Mouse (Mus musculus): Measurements from ENCODE around the gene Gm47959. TPM values are rescaled to one million over a fixed set of nuclear protein-coding genes. Genes with fewer than 3 reads are reported as not detected.

The Gm47959 gene
- polyA plus RNA-seq, 1 experiment from 2014 or later: not detected

DNA sequence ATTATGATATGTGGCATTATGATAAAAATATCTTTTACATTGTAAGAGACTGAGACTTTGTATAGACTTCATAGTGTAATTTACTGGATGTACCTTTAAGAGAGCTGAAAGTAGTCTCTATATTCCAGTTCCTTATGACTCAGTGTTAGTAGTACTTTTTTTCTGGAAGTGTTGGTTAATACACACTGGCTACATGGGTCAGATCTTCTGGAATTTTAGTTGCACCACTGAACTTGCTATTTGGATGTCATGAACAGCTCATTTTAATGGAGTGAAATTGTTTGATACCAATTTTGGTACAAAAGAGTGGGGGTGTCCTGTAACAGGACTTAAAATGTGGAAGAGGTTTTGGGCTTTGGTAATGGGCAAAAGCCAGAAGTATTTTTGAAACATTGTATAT lies 22.5 kb upstream of the Gm47959 start:
- DNase-seq (ENCODE audit: low spot score) (no peak), ATAC-seq (ENCODE audit: low FRiP score) (no peak)
- H3K27me3 ChIP-seq (ENCODE audit: control insufficient read depth, insufficient read depth, low read length): no peaks in the 10 kb centered on the region
- no peak overlapping the region for H3K4me3 ChIP-seq (ENCODE audit: low read depth, low read length)
- H3K9ac ChIP-seq (ENCODE audit: low read depth, low read length): no peak overlapping the region
- H3K9me3 ChIP-seq (ENCODE audit: control insufficient read depth, low read length): no peaks in the 10 kb centered on the region
- no peaks in the 10 kb centered on the region for H3K36me3 ChIP-seq (ENCODE audit: control insufficient read depth, insufficient read depth, low read length)
- no peak overlapping the region for H3K4me2 ChIP-seq (replicated peaks; ENCODE audit: low read depth, low read length)
- no peaks in the 10 kb centered on the region for H3K4me1 ChIP-seq (replicated peaks; ENCODE audit: control insufficient read depth, insufficient read depth, low read length)
- no peak overlapping the region for H3K27ac ChIP-seq (ENCODE audit: low read depth, low read length)

DNA sequence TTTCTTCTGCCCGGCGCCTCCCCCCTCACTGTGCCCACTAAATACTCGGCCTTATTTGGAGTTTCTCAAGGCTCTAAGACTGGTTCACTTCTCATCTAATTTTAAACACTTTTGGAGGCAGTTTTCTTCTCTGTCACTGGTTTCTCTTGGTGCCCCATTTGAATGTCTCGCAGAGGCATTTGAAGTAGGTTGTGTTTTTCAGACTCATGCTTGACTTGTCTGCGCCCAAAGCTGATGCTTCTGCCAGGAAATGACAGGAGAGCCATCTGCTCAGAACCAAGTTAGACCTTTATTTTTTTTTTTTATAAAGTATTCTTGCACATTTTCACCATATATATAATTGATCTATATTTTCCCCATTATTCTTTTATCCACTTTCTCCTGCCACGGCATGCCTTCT lies 13.6 kb upstream of the Gm47959 start:
- 91% methylated on average over 6 of the region's 6 CpGs for WGBS
- Histone ChIP-seq H3K9me3 (ENCODE audit: control insufficient read depth, low read length) (no peaks in the 10 kb centered on the region), H3K27ac (ENCODE audit: low read depth, low read length) (no peak overlapping the region), H3K36me3 (ENCODE audit: control insufficient read depth, insufficient read depth, low read length) (no peaks in the 10 kb centered on the region), H3K4me1 (replicated peaks; ENCODE audit: control insufficient read depth, insufficient read depth, low read length) (no peaks in the 10 kb centered on the region), H3K4me3 (ENCODE audit: low read depth, low read length) (no peak overlapping the region), H3K4me2 (replicated peaks; ENCODE audit: low read depth, low read length) (no peak overlapping the region), H3K27me3 (ENCODE audit: control insufficient read depth, insufficient read depth, low read length) (no peaks in the 10 kb centered on the region), H3K9ac (ENCODE audit: low read depth, low read length) (no peak overlapping the region)
- ATAC-seq (ENCODE audit: low FRiP score) (no peak), DNase-seq (ENCODE audit: low spot score) (no peak)

DNA sequence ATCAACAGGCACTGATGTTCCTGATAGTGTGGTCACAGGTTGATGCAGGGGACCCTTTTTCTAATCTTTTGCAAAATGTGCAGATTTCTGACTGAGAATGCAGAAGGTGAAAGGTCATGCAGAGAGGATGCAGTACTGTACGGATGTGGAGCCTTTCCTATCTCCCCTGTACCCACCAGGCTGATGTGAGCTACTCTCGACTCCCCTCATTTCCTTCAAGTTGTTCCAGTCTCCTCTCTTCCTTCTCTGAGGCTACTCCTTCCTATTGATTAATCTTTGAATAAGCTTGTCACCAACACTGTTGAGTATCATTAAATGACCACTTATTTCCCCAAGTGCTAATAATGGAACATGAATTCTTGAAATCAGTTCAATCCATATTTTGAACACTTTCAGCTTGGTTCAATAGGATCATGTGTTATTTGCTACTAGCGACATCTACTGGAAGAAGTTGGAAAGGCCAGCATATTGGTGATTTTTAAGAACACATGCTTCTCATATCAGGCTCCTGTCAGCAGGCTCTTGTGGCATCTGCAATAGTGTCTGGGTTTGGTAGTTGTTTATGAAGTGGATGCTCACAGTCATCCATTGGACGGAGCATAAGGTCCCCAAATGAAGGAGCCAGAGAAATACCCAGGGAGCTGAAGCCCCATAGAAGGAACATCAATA lies 12.7 kb upstream of the Gm47959 start:
- Histone ChIP-seq H3K9ac (ENCODE audit: low read depth, low read length) (no peak overlapping the region), H3K9me3 (ENCODE audit: control insufficient read depth, low read length) (no peaks in the 10 kb centered on the region), H3K4me3 (ENCODE audit: low read depth, low read length) (no peak overlapping the region), H3K36me3 (ENCODE audit: control insufficient read depth, insufficient read depth, low read length) (no peaks in the 10 kb centered on the region), H3K4me1 (replicated peaks; ENCODE audit: control insufficient read depth, insufficient read depth, low read length) (no peaks in the 10 kb centered on the region), H3K27me3 (ENCODE audit: control insufficient read depth, insufficient read depth, low read length) (no peaks in the 10 kb centered on the region), H3K27ac (ENCODE audit: low read depth, low read length) (no peak overlapping the region), H3K4me2 (replicated peaks; ENCODE audit: low read depth, low read length) (no peak overlapping the region)
- peak; percentile 79 for DNase-seq (ENCODE audit: low spot score)
- WGBS: 31% methylated on average over 4 of the region's 4 CpGs
- ATAC-seq (ENCODE audit: low FRiP score): peak; percentile 43; the same call in 1 of the 2 replicates

DNA sequence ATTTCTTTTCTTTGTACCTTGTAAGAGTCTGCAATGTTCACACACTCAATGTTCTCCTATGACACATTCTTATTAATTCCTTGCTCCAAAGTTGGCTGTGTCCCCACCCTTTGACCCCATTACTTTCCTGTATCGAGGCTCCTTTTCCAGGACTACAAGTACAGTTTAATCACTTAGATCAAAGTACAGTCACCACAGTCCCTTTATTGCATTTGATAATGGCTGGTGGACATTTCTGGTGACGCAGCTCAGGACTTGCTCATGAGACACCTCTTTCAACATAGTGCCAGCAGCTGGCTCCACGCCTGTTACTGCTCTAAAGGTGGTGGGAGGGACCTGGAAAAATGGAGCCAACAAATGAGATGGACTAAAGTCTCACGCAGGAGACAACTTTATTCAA lies 9.3 kb upstream of the Gm47959 start:
- H3K4me2 ChIP-seq (replicated peaks; ENCODE audit: low read depth, low read length): no peak overlapping the region
- H3K9ac ChIP-seq (ENCODE audit: low read depth, low read length): no peak overlapping the region
- 79% methylated on average over 4 of the region's 4 CpGs for WGBS
- H3K27me3 ChIP-seq (ENCODE audit: control insufficient read depth, insufficient read depth, low read length): no peaks in the 10 kb centered on the region
- H3K36me3 ChIP-seq (ENCODE audit: control insufficient read depth, insufficient read depth, low read length): no peaks in the 10 kb centered on the region
- DNase-seq (ENCODE audit: low spot score): no peak
- ATAC-seq (ENCODE audit: low FRiP score): no peak
- H3K4me3 ChIP-seq (ENCODE audit: low read depth, low read length): no peak overlapping the region
- H3K27ac ChIP-seq (ENCODE audit: low read depth, low read length): no peak overlapping the region
- H3K4me1 ChIP-seq (replicated peaks; ENCODE audit: control insufficient read depth, insufficient read depth, low read length): no peaks in the 10 kb centered on the region
- H3K9me3 ChIP-seq (ENCODE audit: control insufficient read depth, low read length): no peaks in the 10 kb centered on the region

DNA sequence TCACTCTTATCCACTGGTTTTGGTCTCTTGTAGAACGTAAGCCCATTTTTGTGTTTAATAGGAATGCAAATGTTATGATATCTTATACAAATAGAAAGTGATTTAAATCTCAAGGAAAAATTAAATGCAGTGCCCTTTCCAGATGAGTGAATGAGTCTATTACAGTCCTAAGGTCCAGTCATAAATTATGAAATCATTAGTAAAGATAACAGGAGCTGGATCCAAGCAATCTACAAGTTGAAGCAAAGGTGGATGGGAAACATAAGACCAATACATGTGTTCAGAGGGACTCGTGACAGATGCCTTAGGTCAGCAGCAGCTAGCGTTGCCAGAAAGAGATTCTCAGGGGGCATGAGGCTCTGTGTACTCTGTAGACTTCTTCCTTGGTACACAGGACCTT lies 8.8 kb upstream of the Gm47959 start:
- H3K9me3 ChIP-seq (ENCODE audit: control insufficient read depth, low read length): no peaks in the 10 kb centered on the region
- DNase-seq (ENCODE audit: low spot score) (no peak), ATAC-seq (ENCODE audit: low FRiP score) (no peak)
- H3K36me3 ChIP-seq (ENCODE audit: control insufficient read depth, insufficient read depth, low read length): no peaks in the 10 kb centered on the region
- WGBS: 88% methylated on average over 3 of the region's 3 CpGs
- H3K4me1 ChIP-seq (replicated peaks; ENCODE audit: control insufficient read depth, insufficient read depth, low read length): no peaks in the 10 kb centered on the region
- H3K9ac ChIP-seq (ENCODE audit: low read depth, low read length): no peak overlapping the region
- H3K4me3 ChIP-seq (ENCODE audit: low read depth, low read length): no peak overlapping the region
- H3K27ac ChIP-seq (ENCODE audit: low read depth, low read length): no peak overlapping the region
- H3K27me3 ChIP-seq (ENCODE audit: control insufficient read depth, insufficient read depth, low read length): no peaks in the 10 kb centered on the region
- no peak overlapping the region for H3K4me2 ChIP-seq (replicated peaks; ENCODE audit: low read depth, low read length)

DNA sequence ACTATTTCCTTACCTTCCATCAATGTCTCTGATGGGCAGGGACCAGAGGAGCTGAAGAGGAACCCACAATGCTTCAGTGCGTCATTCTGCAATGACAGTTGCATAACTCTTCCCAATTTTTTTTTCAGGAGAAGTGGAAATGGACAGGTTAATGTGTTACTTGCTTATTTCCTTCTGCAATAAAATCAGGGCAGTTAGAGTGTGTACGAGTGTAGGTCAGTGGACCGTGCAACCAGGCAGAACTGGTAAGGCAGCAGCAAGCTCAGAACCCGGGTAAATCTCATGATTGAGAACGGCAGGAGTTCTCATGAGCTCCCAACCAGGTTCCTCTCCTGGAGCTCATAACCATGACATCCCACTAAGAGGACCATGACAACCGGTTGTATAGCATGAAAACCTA lies 8.3 kb upstream of the Gm47959 start:
- DNase-seq (ENCODE audit: low spot score) (no peak), ATAC-seq (ENCODE audit: low FRiP score) (no peak)
- Histone ChIP-seq H3K4me2 (replicated peaks; ENCODE audit: low read depth, low read length) (no peak overlapping the region), H3K4me1 (replicated peaks; ENCODE audit: control insufficient read depth, insufficient read depth, low read length) (no peaks in the 10 kb centered on the region), H3K36me3 (ENCODE audit: control insufficient read depth, insufficient read depth, low read length) (no peaks in the 10 kb centered on the region), H3K9ac (ENCODE audit: low read depth, low read length) (no peak overlapping the region), H3K27ac (ENCODE audit: low read depth, low read length) (no peak overlapping the region), H3K4me3 (ENCODE audit: low read depth, low read length) (no peak overlapping the region), H3K9me3 (ENCODE audit: control insufficient read depth, low read length) (no peaks in the 10 kb centered on the region), H3K27me3 (ENCODE audit: control insufficient read depth, insufficient read depth, low read length) (no peaks in the 10 kb centered on the region)
- WGBS: 94% methylated on average over 6 of the region's 6 CpGs

DNA sequence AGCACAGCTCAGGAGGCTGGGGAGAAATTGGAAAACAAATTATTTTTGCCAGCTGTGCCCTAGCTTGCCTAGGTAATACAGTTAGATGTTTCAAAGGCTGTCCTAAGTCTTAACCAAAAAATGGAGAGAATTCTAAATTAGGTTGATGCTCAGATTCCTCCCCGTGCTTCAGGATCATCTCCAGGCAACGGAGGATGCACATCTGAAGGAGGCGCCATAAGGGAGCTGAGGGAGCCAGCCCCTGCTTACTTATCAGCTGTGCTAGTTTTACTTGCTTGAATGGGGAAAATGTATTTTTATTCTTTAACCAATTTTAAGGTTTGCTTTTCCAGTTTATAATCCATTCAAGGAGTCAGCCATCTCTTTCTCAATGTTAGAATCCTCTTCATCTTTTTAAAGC lies 6.4 kb upstream of the Gm47959 start:
- Histone ChIP-seq H3K4me1 (replicated peaks; ENCODE audit: control insufficient read depth, insufficient read depth, low read length) (no peaks in the 10 kb centered on the region), H3K9ac (ENCODE audit: low read depth, low read length) (no peak overlapping the region), H3K4me3 (ENCODE audit: low read depth, low read length) (no peak overlapping the region), H3K36me3 (ENCODE audit: control insufficient read depth, insufficient read depth, low read length) (no peaks in the 10 kb centered on the region), H3K4me2 (replicated peaks; ENCODE audit: low read depth, low read length) (no peak overlapping the region), H3K9me3 (ENCODE audit: control insufficient read depth, low read length) (no peaks in the 10 kb centered on the region), H3K27me3 (ENCODE audit: control insufficient read depth, insufficient read depth, low read length) (no peaks in the 10 kb centered on the region), H3K27ac (ENCODE audit: low read depth, low read length) (no peak overlapping the region)
- DNase-seq (ENCODE audit: low spot score) (no peak), ATAC-seq (ENCODE audit: low FRiP score) (no peak)
- WGBS: 84% methylated on average over 3 of the region's 3 CpGs

DNA sequence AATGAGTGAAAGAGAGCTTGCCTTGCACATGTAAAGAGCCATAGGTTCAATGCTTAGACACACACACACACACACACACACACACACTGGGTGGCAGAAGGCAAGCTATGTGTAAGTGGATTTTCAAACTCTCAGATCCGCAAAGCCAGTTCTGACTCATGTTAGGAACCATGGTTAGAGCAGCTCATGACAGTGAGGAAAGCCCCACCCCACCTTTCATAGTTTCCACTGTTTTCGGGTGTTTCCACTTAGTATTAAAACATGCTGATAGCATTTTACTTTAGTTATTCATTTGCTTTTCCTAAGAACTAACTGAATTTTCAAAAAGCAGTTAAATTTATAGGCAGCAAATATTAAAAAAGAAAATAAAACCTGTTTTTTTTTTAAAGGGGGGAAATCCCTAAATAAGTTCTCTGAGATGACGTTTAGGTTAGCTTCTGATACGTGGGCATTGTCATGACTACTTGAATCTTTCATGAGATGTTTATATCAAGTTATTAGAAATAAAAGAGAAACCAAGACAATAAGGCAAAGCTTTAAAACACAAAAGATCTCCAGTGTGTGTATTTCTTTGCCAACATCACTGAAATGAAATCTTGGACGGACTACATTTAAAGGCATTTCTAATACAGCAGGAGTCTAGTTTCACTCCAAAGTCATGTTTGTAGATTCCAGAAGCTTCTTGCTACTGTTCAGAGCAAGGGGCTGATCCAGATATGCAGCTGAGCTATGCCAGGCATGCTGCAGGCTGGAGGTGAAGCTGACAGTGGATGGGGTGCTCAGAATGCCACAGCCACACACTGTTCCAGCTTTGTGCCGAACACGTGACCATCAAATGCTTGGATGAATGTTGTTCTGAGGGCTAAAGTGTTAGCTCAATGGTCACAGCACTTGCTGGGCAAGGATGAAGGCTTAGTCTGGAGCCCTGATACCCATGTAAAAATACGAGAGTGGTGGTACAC lies 6.2 kb downstream of the Gm47959 start:
- Histone ChIP-seq H3K4me2 (replicated peaks; ENCODE audit: low read depth, low read length) (no peak overlapping the region), H3K27ac (ENCODE audit: low read depth, low read length) (no peak overlapping the region), H3K4me1 (replicated peaks; ENCODE audit: control insufficient read depth, insufficient read depth, low read length) (no peaks in the 10 kb centered on the region), H3K9me3 (ENCODE audit: control insufficient read depth, low read length) (no peaks in the 10 kb centered on the region), H3K9ac (ENCODE audit: low read depth, low read length) (no peak overlapping the region), H3K4me3 (ENCODE audit: low read depth, low read length) (no peak overlapping the region), H3K36me3 (ENCODE audit: control insufficient read depth, insufficient read depth, low read length) (no peaks in the 10 kb centered on the region), H3K27me3 (ENCODE audit: control insufficient read depth, insufficient read depth, low read length) (no peaks in the 10 kb centered on the region)
- WGBS: 90% methylated on average over 8 of the region's 8 CpGs
- no peak for ATAC-seq (ENCODE audit: low FRiP score)
- DNase-seq (ENCODE audit: low spot score): no peak

DNA sequence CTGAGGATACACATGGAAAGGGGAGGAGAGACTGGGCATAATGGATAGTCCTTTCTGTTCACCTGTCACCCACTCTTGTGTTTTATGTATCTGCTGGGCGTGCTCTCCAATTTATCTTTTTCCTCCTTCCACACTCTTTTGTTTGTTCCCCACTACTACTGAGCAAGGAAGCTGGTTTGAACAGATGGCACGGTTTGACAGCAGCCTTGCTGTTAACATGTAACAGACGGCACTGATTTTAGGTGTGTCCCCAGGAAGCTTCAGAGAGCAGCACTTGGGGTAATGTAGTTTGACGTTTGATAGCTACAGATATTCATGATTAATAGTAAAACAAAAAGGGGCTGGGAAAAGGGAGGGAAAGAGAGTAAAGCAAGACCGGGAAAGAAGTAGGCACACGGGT lies 7.1 kb downstream of the Gm47959 start:
- H3K36me3 ChIP-seq (ENCODE audit: control insufficient read depth, insufficient read depth, low read length): no peaks in the 10 kb centered on the region
- ATAC-seq (ENCODE audit: low FRiP score) (no peak), DNase-seq (ENCODE audit: low spot score) (no peak)
- no peak overlapping the region for H3K4me3 ChIP-seq (ENCODE audit: low read depth, low read length)
- 75% methylated on average over 6 of the region's 6 CpGs for WGBS
- no peak overlapping the region for H3K4me2 ChIP-seq (replicated peaks; ENCODE audit: low read depth, low read length)
- H3K4me1 ChIP-seq (replicated peaks; ENCODE audit: control insufficient read depth, insufficient read depth, low read length): no peaks in the 10 kb centered on the region
- H3K9me3 ChIP-seq (ENCODE audit: control insufficient read depth, low read length): no peaks in the 10 kb centered on the region
- H3K27me3 ChIP-seq (ENCODE audit: control insufficient read depth, insufficient read depth, low read length): no peaks in the 10 kb centered on the region
- no peak overlapping the region for H3K9ac ChIP-seq (ENCODE audit: low read depth, low read length)
- H3K27ac ChIP-seq (ENCODE audit: low read depth, low read length): no peak overlapping the region

Data from hindbrain, embryonic 11.5 days (tissue).